Mouse (Mus musculus) midbrain, embryonic 12.5 days (tissue): Measurements from ENCODE around the gene Gm49366. TPM values are rescaled to one million over a fixed set of nuclear protein-coding genes. Genes with fewer than 3 reads are reported as not detected.
"Not testable (repeated sequence)": the region's sequence is repeated elsewhere in the genome, so short reads cannot be mapped to it uniquely, and the experiment has no call there.

ENCODE experiments used
- ATAC-seq: fragments of 200-750 bp; cut with Nextera tagmentation; 2 replicates; pipeline ENCODE4 v1.8.0; 2017; ENCODE audit warnings: low read depth, moderate TSS enrichment, moderate library complexity; ENCODE audit not compliant: low FRiP score
- H3K27ac ChIP-seq: fragments of 300-500 bp; sonication (generic); replicated peaks from 2 replicates; pipeline ENCODE4 v1.5.1; 2016; ENCODE audit warnings: mild to moderate bottlenecking
- H3K27me3 ChIP-seq: fragments of 300-500 bp; sonication (generic); 2 replicates; pipeline ENCODE4 v1.6.1; 2016; ENCODE audit warnings: mild to moderate bottlenecking
- H3K36me3 ChIP-seq: fragments of 300-500 bp; sonication (generic); 2 replicates; pipeline ENCODE4 v1.6.1; 2016
- H3K4me1 ChIP-seq: fragments of 300-500 bp; sonication (generic); 2 replicates; pipeline ENCODE4 v1.6.1; 2016
- H3K4me2 ChIP-seq: fragments of 300-500 bp; sonication (generic); replicated peaks from 2 replicates; pipeline ENCODE4 v1.6.1; 2016; ENCODE audit warnings: mild to moderate bottlenecking, moderate library complexity
- H3K4me3 ChIP-seq: fragments of 300-500 bp; sonication (generic); 2 replicates; pipeline ENCODE4 v1.5.1; 2016; ENCODE audit warnings: mild to moderate bottlenecking
- H3K9ac ChIP-seq: fragments of 300-500 bp; sonication (generic); replicated peaks from 2 replicates; pipeline ENCODE4 v1.6.1; 2016; ENCODE audit warnings: mild to moderate bottlenecking, moderate library complexity
- H3K9me3 ChIP-seq: fragments of 300-500 bp; sonication (generic); 2 replicates; pipeline ENCODE4 v1.6.1; 2016; ENCODE audit warnings: mild to moderate bottlenecking
- WGBS: fragments of 180-500 bp; shearing (Covaris S2); methylation state at CpG from one replicate; pipeline ENCODE4 v1.1.7; 2016; 5-methylcytosine and 5-hydroxymethylcytosine counted together
- polyA plus RNA-seq: library from polyadenylated mRNA; unstranded; fragments of >200 nt; fragmentation: Nextera tagmentation; extraction: Ambion mirVana; gene quantifications from 2 replicates; pipeline ENCODE4 v1.2.1, GENCODE M21; 2016

Gene Gm49366
- polyA plus RNA-seq, 1 experiment from 2014 or later = not detected

DNA sequence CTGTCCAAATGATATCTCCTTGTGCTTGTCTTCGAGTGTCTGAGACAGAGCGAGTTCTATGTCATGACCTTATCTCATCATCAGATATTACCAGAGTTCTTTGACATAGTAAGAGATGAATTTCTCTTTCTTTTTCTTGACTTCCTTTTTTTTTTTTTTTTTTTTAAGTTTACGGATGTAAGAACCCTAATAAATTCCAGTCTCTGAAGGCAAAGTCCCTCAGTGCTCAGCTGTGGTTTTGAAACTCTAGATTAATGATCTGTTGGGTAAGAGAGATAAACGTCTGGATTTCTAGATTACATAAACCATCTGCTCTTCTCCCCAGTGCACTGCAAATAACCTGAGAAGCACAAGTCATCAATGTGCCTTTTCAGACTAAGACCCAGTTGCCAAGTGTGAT is 4.6 kb upstream of the Gm49366 start:
- Histone ChIP-seq H3K9me3 (no peaks in the 10 kb centered on the region), H3K27ac (no peak overlapping the region), H3K36me3 (no peaks in the 10 kb centered on the region), H3K4me2 (no peak overlapping the region), H3K27me3 (peaks cover 12% of the 10 kb centered on the region), H3K4me3 (no peak overlapping the region), H3K9ac (no peak overlapping the region), H3K4me1 (no peaks in the 10 kb centered on the region)
- WGBS = 75% methylated on average over 4 of the region's 4 CpGs
- ATAC-seq = no peak

DNA sequence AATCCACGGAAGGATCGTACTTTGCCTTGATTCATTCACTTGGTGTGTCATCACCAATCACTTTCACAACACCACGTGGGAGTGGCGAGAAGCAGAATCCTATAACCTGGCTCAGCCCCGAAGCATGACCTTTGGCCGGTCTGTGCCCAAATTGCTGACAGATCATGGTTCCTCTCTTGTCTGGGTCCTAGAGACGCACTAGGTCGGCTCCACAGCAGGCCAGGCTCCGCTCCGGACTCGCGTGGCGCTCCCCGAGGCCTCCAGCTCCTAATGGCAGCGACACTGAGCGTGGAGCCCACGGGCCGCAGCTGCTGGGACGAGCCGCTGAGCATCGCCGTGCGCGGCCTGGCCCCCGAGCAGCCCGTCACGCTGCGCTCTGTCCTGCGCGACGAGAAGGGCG is 494 bp upstream of the Gm49366 start, which contains the start of gene Acot4:
Gene Acot4, plus strand, starts transcription at position 139 of the 400 bp plus-strand sequence.
- Histone ChIP-seq H3K9ac (peak within 1 kb of the TSS; percentile 39; the same call in 1 of the 2 replicates), H3K4me2 (peak within 1 kb of the TSS; percentile 60), H3K4me3 (peak within 1 kb of the TSS; percentile 43), H3K27me3 (peaks cover 12% of the 10 kb centered on the region)
- H3K9me3 ChIP-seq, H3K27ac ChIP-seq, H3K36me3 ChIP-seq, H3K4me1 ChIP-seq, ATAC-seq: not testable (repeated sequence)
- WGBS = 14% methylated on average over 24 of the region's 32 CpGs

DNA sequence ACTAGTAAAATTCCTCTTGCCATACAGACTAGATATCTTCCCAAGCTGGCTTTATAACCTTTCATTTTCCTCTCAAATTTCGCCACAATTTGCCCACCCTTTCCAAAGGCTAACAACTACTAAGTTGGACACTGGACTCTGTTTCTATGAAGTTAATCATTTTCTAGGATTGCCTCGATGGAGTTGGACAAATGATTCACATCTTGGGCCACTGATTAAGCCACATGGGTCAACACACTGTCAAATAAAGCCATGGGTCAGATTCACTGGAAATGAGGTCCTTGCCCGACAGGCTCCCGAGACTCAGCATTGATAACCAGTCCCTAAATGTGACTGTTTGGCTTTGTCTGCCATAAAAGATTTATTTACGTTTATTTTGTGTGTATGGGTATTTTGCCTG is 3.5 kb downstream of the Gm49366 start:
- Histone ChIP-seq H3K27ac (no peak overlapping the region), H3K36me3 (no peaks in the 10 kb centered on the region), H3K4me3 (no peak overlapping the region), H3K27me3 (peaks cover 8% of the 10 kb centered on the region), H3K4me1 (no peaks in the 10 kb centered on the region), H3K9me3 (peaks cover 9% of the 10 kb centered on the region; the same call in 1 of the 2 replicates), H3K4me2 (no peak overlapping the region), H3K9ac (no peak overlapping the region)
- no peak for ATAC-seq
- WGBS = 96% methylated on average over 5 of the region's 5 CpGs

GRCm38 (mm10) chr12:84044045-84044444 is 5.3 kb downstream of the Gm49366 start:
- Histone ChIP-seq H3K36me3 (no peaks in the 10 kb centered on the region), H3K4me3 (no peak overlapping the region), H3K9me3 (peaks cover 16% of the 10 kb centered on the region; the same call in 1 of the 2 replicates), H3K27ac (no peak overlapping the region), H3K9ac (no peak overlapping the region), H3K4me2 (no peak overlapping the region), H3K4me1 (no peaks in the 10 kb centered on the region), H3K27me3 (no peaks in the 10 kb centered on the region)
- 73% methylated on average over 2 of the region's 2 CpGs for WGBS
- no peak for ATAC-seq

DNA sequence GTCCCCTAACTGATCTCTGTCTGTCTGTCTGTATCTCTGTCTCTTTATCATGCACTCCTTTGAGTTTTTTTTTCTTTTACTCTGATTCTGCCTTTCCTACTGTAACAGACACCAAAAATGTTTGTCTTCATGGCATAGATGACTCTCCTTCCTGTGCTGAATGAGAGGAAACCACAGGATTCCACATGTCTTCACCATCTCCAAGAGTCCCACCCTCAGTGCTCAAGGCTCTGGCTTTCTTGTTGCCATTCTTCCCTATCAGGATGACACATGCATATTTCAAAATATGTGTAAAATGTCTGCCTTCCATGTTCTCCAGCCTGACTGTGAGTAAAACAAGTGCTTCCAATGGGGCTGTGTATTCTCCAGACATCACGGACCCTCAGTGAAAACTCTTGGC is 8.2 kb downstream of the Gm49366 start:
- no peak overlapping the region for H3K9ac ChIP-seq
- no peak overlapping the region for H3K4me3 ChIP-seq
- WGBS = 92% methylated on average over 1 of the region's 1 CpGs
- H3K27ac ChIP-seq = no peak overlapping the region
- no peak overlapping the region for H3K4me2 ChIP-seq
- ATAC-seq = no peak
- H3K36me3 ChIP-seq = no peaks in the 10 kb centered on the region
- H3K9me3 ChIP-seq = 0 out of 2 replicates have a peak, but pooled peaks cover 8% of the 10 kb centered on the region
- H3K4me1 ChIP-seq = no peaks in the 10 kb centered on the region
- H3K27me3 ChIP-seq = no peaks in the 10 kb centered on the region

GRCm38 (mm10) chr12:84050744-84051143 is 12.0 kb downstream of the Gm49366 start:
- peaks cover 20% of the 10 kb centered on the region for H3K27me3 ChIP-seq
- H3K4me2 ChIP-seq, H3K9ac ChIP-seq, H3K36me3 ChIP-seq, H3K27ac ChIP-seq, H3K4me3 ChIP-seq, ATAC-seq, H3K9me3 ChIP-seq, H3K4me1 ChIP-seq: not testable (repeated sequence)
- WGBS = 86% methylated on average over 5 of the region's 5 CpGs

DNA sequence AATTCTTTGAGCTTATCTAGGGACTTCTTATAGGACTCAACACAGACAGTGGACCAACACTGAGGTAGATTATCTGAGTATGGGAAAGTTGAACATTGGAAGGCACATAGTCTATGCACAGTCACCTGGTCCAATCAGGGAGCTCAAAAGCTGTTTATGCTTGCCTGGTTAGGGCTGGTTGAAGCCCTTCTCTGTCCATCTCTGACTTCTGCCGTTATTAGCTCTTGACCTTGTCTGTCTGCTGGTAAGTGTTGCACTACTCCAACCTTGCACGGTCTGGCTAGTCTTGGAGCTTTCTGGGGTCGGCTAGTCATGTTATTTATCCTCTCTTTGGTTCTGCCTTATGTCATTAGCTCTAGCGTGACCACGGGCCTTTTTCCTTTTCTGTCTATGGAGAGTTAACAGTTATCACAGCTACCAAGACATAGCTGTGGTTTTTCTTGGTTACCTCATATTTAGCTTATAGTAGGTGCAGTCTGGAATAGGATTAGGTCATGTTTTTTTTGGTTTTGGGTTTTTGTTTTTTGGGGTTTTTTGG is 13.3 kb downstream of the Gm49366 start, which contains the start of gene Acot3:
Gene Acot3, plus strand, starts transcription at position 208 of the 538 bp plus-strand sequence.
- H3K4me1 ChIP-seq = 0 out of 2 replicates have a peak, but pooled peaks cover 3% of the 10 kb centered on the region
- 0 out of 2 replicates have a peak, but pooled peaks cover 8% of the 10 kb centered on the region for H3K9me3 ChIP-seq
- H3K4me3 ChIP-seq = no peak within 1 kb of the TSS
- 82% methylated on average over 5 of the region's 5 CpGs for WGBS
- peak within 1 kb of the TSS; percentile 67; the same call in 1 of the 2 replicates for H3K4me2 ChIP-seq
- peaks cover 20% of the 10 kb centered on the region for H3K27me3 ChIP-seq
- no peak within 1 kb of the TSS for H3K9ac ChIP-seq
- no peak within 1 kb of the TSS for H3K27ac ChIP-seq
- no peaks in the 10 kb centered on the region for H3K36me3 ChIP-seq
- no peak for ATAC-seq

GRCm38 (mm10) chr12:84052609-84053008 is 13.9 kb downstream of the Gm49366 start:
- ATAC-seq = no peak
- H3K36me3 ChIP-seq = no peaks in the 10 kb centered on the region
- 0 out of 2 replicates have a peak, but pooled peaks cover 3% of the 10 kb centered on the region for H3K4me1 ChIP-seq
- H3K9me3 ChIP-seq = 0 out of 2 replicates have a peak, but pooled peaks cover 3% of the 10 kb centered on the region
- H3K4me3 ChIP-seq = no peak overlapping the region
- WGBS = 85% methylated on average over 7 of the region's 7 CpGs
- no peak overlapping the region for H3K27ac ChIP-seq
- H3K4me2 ChIP-seq = no peak overlapping the region
- H3K9ac ChIP-seq = no peak overlapping the region
- H3K27me3 ChIP-seq = peaks cover 20% of the 10 kb centered on the region

GRCm38 (mm10) chr12:84053173-84053572 is 14.4 kb downstream of the Gm49366 start:
- ATAC-seq = no peak
- H3K9ac ChIP-seq = peak overlapping the region; percentile 52
- 0 out of 2 replicates have a peak, but pooled peaks cover 3% of the 10 kb centered on the region for H3K4me1 ChIP-seq
- no peaks in the 10 kb centered on the region for H3K36me3 ChIP-seq
- no peak overlapping the region for H3K27ac ChIP-seq
- 0 out of 2 replicates have a peak, but pooled peaks cover 3% of the 10 kb centered on the region for H3K9me3 ChIP-seq
- peaks cover 20% of the 10 kb centered on the region for H3K27me3 ChIP-seq
- H3K4me2 ChIP-seq = peak overlapping the region; percentile 67
- H3K4me3 ChIP-seq = peak overlapping the region; percentile 49
- WGBS = 13% methylated on average over 16 of the region's 16 CpGs

DNA sequence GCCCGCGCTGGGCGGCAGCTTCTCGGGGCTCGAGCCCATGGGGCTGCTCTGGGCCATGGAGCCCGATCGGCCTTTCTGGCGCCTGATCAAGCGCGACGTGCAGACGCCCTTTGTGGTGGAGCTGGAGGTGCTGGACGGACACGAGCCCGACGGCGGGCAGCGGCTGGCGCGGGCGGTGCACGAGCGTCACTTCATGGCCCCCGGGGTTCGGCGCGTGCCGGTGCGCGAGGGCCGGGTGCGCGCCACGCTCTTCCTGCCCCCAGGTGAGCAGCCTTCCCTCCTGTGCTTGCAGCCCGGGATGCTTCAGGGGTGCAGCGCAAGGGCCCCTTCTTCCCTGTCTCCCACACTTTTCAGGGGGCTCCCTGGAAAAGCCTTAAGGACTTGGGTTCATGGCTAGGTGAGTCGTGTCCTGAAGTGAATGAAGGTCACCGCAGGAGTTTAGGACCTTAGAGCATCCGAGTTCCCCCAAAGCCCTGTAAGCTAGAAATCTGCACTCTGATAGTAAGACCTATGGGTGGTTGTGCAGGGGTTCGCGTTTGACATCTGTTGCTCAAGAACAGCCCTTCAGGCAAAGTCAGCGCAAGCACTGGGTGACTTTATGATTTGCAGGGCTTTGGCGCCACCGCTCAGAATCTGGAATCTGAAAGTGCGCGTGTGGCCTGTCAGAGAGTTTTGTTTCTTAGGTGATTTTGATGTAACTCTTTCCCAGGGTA is 15.1 kb downstream of the Gm49366 start:
- 0 out of 2 replicates have a peak, but pooled peaks cover 3% of the 10 kb centered on the region for H3K4me1 ChIP-seq
- peak overlapping the region; percentile 52 for H3K9ac ChIP-seq
- no peaks in the 10 kb centered on the region for H3K36me3 ChIP-seq
- H3K27me3 ChIP-seq = peaks cover 20% of the 10 kb centered on the region
- H3K27ac ChIP-seq = no peak overlapping the region
- H3K9me3 ChIP-seq = 0 out of 2 replicates have a peak, but pooled peaks cover 2% of the 10 kb centered on the region
- peak overlapping the region; percentile 49 for H3K4me3 ChIP-seq
- WGBS = 2% methylated on average over 41 of the region's 46 CpGs
- no peak for ATAC-seq
- peak overlapping the region; percentile 67 for H3K4me2 ChIP-seq

GRCm38 (mm10) chr12:84060946-84061345 is 22.2 kb downstream of the Gm49366 start:
- ATAC-seq = no peak
- Histone ChIP-seq H3K4me1 (no peaks in the 10 kb centered on the region), H3K27ac (no peak overlapping the region), H3K4me3 (no peak overlapping the region), H3K4me2 (no peak overlapping the region), H3K9me3 (no peaks in the 10 kb centered on the region), H3K9ac (no peak overlapping the region), H3K27me3 (no peaks in the 10 kb centered on the region; the same call in 1 of the 2 replicates), H3K36me3 (no peaks in the 10 kb centered on the region)
- 28% methylated on average over 2 of the region's 2 CpGs for WGBS

GRCm38 (mm10) chr12:84062336-84062735 is 23.6 kb downstream of the Gm49366 start:
- ATAC-seq = no peak
- Histone ChIP-seq H3K27me3 (no peaks in the 10 kb centered on the region), H3K9ac (no peak overlapping the region), H3K4me3 (no peak overlapping the region), H3K36me3 (no peaks in the 10 kb centered on the region), H3K27ac (no peak overlapping the region), H3K4me2 (no peak overlapping the region), H3K9me3 (no peaks in the 10 kb centered on the region), H3K4me1 (no peaks in the 10 kb centered on the region)
- WGBS = 93% methylated on average over 20 of the region's 20 CpGs
